Mouse (Mus musculus): ENCODE results near the gene Pyy. TPM values are rescaled to one million over a fixed set of nuclear protein-coding genes. Genes with fewer than 3 reads are reported as not detected.

Gene Pyy
- not detected in 2 replicates for polyA plus RNA-seq (2012; rRNA removed)

DNA sequence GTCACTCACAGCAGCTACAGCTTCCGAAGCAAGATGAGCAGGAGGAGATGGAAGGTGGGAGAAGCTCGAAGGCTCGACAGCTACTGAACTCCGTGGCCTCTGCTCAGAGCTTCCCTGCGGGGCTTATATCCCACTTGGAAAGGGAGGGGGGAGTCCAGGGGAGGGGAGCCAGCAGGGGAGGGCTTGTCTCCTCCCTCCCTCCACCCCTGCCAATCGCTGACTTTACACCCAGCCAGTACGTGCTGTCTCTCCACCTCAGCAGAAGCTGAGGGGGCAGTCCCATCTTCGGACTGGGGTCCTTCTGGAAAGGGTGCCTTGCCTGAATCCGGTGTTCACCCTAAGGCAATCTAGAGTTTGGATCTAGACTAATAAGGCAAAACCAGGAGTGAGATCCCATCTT, at the start of gene Pyy:
Gene Pyy, minus strand, starts transcription at position 101 of the 400 bp plus-strand sequence.
- H3K27ac ChIP-seq (ENCODE audit: insufficient read depth, low read depth, low read length): no peak within 1 kb of the TSS
- H3K36me3 ChIP-seq (ENCODE audit: control insufficient read depth, insufficient read depth, low read length): no peaks in the 10 kb centered on the region
- TF ChIP-seq POLR2A (IDR thresholded peaks at IDR 0.05; ENCODE audit: low read depth, low read length) (no peak), CTCF (conservative IDR thresholded peaks at IDR 0.05; ENCODE audit: insufficient read depth, insufficient read length, low read depth, low read length) (no peak)
- no peaks in the 10 kb centered on the region for H3K4me1 ChIP-seq (ENCODE audit: control insufficient read depth, insufficient read depth, low read length)
- no peaks in the 10 kb centered on the region for H3K27me3 ChIP-seq (replicated peaks; ENCODE audit: control insufficient read depth, insufficient read depth, low read length)
- 10% methylated on average over 9 of the region's 9 CpGs for WGBS
- DNase-seq: no peak
- no peak within 1 kb of the TSS for H3K4me3 ChIP-seq (ENCODE audit: insufficient read depth, low read depth, low read length)

DNA sequence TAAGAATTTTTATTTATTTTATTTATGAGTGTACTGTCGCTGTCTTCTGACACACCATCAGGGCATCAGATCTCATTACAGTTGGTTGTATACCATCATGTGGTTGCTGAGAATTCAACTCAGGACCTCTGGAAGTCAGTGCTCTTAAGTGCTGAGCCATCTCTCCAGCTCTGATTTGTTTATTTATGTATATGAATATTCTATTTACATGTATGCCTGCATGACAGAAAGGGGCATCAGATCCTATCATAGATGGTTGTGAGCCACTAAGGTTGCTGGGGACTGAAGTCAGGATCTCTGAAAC, 49.1 kb upstream of the Pyy start:
- Histone ChIP-seq H3K27me3 (replicated peaks; ENCODE audit: control insufficient read depth, insufficient read depth, low read length) (no peaks in the 10 kb centered on the region), H3K36me3 (ENCODE audit: control insufficient read depth, insufficient read depth, low read length) (peaks cover 1% of the 10 kb centered on the region; the same call in 1 of the 2 replicates), H3K27ac (ENCODE audit: insufficient read depth, low read depth, low read length) (no peak overlapping the region), H3K4me3 (ENCODE audit: insufficient read depth, low read depth, low read length) (no peak overlapping the region), H3K4me1 (ENCODE audit: control insufficient read depth, insufficient read depth, low read length) (no peaks in the 10 kb centered on the region)
- TF ChIP-seq CTCF (conservative IDR thresholded peaks at IDR 0.05; ENCODE audit: insufficient read depth, insufficient read length, low read depth, low read length) (no peak), POLR2A (IDR thresholded peaks at IDR 0.05; ENCODE audit: low read depth, low read length) (no peak)
- WGBS: 14% methylated on average over 1 of the region's 1 CpGs
- DNase-seq: no peak

DNA sequence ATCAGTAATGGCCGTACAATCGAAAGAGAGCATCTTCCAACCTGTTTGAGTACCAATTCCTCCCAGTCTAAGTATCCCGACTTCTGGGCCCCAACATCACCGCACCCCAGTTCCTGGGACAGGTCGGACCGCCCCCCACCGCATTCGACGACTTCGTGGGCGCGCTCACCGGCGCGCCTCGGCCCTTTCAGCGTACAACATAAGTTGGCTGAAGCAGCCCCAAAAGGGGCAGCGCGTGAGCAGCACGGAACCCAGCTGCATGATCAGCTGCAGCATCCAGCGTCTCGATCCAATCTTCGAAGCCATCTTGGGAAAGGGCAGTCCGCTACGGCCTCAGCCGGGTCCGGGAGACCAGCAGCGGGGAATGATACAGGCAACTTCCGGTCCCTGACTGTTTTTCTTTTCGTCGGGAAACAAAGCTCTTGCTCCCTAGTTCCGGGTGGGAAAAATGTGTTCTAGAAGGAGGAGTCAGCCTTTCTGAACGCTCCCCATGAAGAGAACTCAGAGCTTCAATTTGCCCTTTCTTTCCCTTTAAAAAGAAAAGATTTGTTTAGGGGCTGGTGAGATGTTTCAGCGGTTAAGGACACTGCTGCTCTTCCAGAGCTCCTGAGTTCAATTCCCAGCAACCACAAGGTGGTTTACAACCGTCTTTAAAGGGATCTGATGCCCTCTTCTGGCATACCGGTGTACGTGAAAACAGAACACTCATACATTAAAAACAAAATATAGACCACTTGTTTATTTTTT, 48.6 kb upstream of the Pyy start, which contains the start of gene Tmem101:
Gene Tmem101, minus strand, starts transcription at position 366 of the 747 bp plus-strand sequence.
- WGBS: under 1% methylated on average over 37 of the region's 37 CpGs
- TF ChIP-seq POLR2A (IDR thresholded peaks at IDR 0.05; ENCODE audit: low read depth, low read length): peak; percentile 44
- peak; percentile 33 for TF ChIP-seq CTCF (conservative IDR thresholded peaks at IDR 0.05; ENCODE audit: insufficient read depth, insufficient read length, low read depth, low read length)
- Histone ChIP-seq H3K4me3 (ENCODE audit: insufficient read depth, low read depth, low read length) (peak within 1 kb of the TSS; percentile 94), H3K36me3 (ENCODE audit: control insufficient read depth, insufficient read depth, low read length) (peaks cover 1% of the 10 kb centered on the region; the same call in 1 of the 2 replicates), H3K27ac (ENCODE audit: insufficient read depth, low read depth, low read length) (no peak within 1 kb of the TSS), H3K27me3 (replicated peaks; ENCODE audit: control insufficient read depth, insufficient read depth, low read length) (no peaks in the 10 kb centered on the region), H3K4me1 (ENCODE audit: control insufficient read depth, insufficient read depth, low read length) (no peaks in the 10 kb centered on the region)
- DNase-seq: peak; percentile 95

DNA sequence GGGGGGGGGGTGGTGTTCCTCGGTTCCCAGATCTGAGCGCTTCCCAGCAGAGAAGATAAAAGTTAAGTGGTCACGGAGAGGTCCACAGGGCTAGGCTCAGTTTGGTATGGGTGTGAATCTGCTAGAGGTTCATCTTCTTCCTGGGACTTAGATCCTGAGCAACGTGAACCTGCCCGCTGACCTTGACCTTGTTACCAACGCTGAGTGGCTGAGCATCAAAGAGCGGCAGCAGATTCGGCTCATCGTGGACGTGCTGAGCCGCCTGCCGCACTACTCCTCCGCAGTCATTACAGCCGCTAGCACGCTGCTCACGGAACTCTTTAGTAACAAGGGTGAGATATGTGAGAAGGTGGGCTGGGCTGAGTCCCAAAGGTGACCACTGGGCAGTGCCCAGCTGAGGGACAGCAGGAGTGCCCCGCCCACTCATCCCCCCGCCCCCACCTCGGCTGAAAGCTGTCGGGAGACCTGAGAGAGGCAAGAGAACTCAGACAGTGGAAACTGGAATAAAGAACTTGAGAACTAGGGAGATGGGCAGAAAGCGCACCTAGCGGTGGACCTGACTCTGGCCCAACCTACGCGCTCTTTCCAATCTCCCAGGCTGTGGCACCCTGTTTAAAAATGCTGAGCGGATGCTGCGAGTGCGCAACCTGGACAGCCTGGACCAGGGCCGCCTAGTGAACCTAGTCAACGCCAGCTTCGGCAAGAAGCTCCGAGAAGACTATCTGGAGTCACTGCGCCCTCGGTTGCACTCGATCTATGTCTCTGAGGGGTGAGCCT, 39.8 kb upstream of the Pyy start:
- no peak overlapping the region for H3K4me3 ChIP-seq (ENCODE audit: insufficient read depth, low read depth, low read length)
- 0 out of 2 replicates have a peak, but pooled peaks cover 5% of the 10 kb centered on the region for H3K4me1 ChIP-seq (ENCODE audit: control insufficient read depth, insufficient read depth, low read length)
- H3K27ac ChIP-seq (ENCODE audit: insufficient read depth, low read depth, low read length): no peak overlapping the region
- TF ChIP-seq POLR2A (IDR thresholded peaks at IDR 0.05; ENCODE audit: low read depth, low read length) (no peak), CTCF (conservative IDR thresholded peaks at IDR 0.05; ENCODE audit: insufficient read depth, insufficient read length, low read depth, low read length) (no peak; the same call in 1 of the 2 replicates)
- H3K36me3 ChIP-seq (ENCODE audit: control insufficient read depth, insufficient read depth, low read length): no peaks in the 10 kb centered on the region
- DNase-seq: no peak
- WGBS: 14% methylated on average over 34 of the region's 34 CpGs
- H3K27me3 ChIP-seq (replicated peaks; ENCODE audit: control insufficient read depth, insufficient read depth, low read length): no peaks in the 10 kb centered on the region; the same call in 1 of the 2 replicates

DNA sequence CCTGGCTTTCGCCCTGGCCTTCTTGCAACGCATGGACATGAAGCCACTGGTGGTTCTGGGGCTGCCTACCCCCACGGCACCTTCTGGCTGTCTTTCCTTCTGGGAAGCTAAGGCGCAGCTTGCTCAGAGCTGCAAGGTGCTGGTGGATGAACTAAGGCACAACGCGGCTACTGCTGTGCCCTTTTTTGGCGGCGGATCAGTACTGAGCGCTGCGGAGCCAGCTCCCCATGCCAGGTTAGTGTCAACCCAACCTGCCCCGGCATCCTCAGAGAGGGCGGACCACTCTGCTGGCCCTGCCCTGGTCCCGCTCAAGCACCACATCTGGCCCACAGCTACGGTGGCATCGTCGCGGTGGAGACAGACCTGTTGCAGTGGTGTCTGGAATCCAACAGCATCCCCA, 38.9 kb upstream of the Pyy start:
- TF ChIP-seq CTCF (conservative IDR thresholded peaks at IDR 0.05; ENCODE audit: insufficient read depth, insufficient read length, low read depth, low read length) (no peak), POLR2A (IDR thresholded peaks at IDR 0.05; ENCODE audit: low read depth, low read length) (no peak)
- no peak for DNase-seq
- Histone ChIP-seq H3K4me1 (ENCODE audit: control insufficient read depth, insufficient read depth, low read length) (0 out of 2 replicates have a peak, but pooled peaks cover 5% of the 10 kb centered on the region), H3K4me3 (ENCODE audit: insufficient read depth, low read depth, low read length) (no peak overlapping the region), H3K27ac (ENCODE audit: insufficient read depth, low read depth, low read length) (no peak overlapping the region), H3K27me3 (replicated peaks; ENCODE audit: control insufficient read depth, insufficient read depth, low read length) (no peaks in the 10 kb centered on the region; the same call in 1 of the 2 replicates), H3K36me3 (ENCODE audit: control insufficient read depth, insufficient read depth, low read length) (no peaks in the 10 kb centered on the region)
- 15% methylated on average over 17 of the region's 17 CpGs for WGBS

DNA sequence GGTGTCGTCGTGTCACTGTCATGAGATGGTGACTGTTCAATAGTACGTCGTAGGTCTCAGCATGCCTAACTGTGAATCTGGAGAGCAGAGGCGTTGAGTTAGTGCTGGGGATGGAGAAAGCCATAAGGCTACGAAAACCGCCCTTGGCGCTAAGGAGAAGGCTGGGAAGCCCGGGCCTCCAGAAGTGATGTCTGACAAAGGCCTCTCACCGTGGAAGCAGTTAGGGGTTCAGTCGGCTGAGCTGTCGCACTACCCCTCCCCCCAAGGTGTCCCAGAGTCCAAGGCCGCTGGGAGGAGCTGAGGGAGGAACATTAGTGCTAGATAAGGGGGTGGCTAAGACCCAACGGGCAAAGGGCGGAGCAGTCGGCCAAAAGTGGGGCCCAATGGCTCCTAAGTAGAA, 38.4 kb upstream of the Pyy start:
- peak; percentile 35 for DNase-seq
- H3K27me3 ChIP-seq (replicated peaks; ENCODE audit: control insufficient read depth, insufficient read depth, low read length): no peaks in the 10 kb centered on the region; the same call in 1 of the 2 replicates
- no peak overlapping the region for H3K27ac ChIP-seq (ENCODE audit: insufficient read depth, low read depth, low read length)
- WGBS: 10% methylated on average over 16 of the region's 16 CpGs
- no peaks in the 10 kb centered on the region for H3K36me3 ChIP-seq (ENCODE audit: control insufficient read depth, insufficient read depth, low read length)
- no peak for TF ChIP-seq POLR2A (IDR thresholded peaks at IDR 0.05; ENCODE audit: low read depth, low read length)
- TF ChIP-seq CTCF (conservative IDR thresholded peaks at IDR 0.05; ENCODE audit: insufficient read depth, insufficient read length, low read depth, low read length): no peak
- H3K4me3 ChIP-seq (ENCODE audit: insufficient read depth, low read depth, low read length): 0 out of 2 replicates have a peak overlapping the region, but pooled peaks have one; percentile 5
- H3K4me1 ChIP-seq (ENCODE audit: control insufficient read depth, insufficient read depth, low read length): 0 out of 2 replicates have a peak, but pooled peaks cover 5% of the 10 kb centered on the region
